Mouse (Mus musculus) heart, postnatal 10 days (tissue): ENCODE data around the gene Pptc7. TPM values are rescaled to one million over a fixed set of nuclear protein-coding genes. Genes with fewer than 3 reads are reported as not detected.

Source experiments
- DNase-seq, 2 experiments: peaks; one replicate each; pipeline ENCODE4 v3.0.0; 2021
- intact Hi-C: fragments of 180-260 bp; cut with DNase I; formaldehyde crosslinking; loops from one replicate; pipeline ENCODE4 v1.15.1; 2025
- total RNA-seq, 2 experiments: library from RNA; stranded (reverse); gene quantifications; 2 replicates each; pipeline ENCODE4 v1.2.3; 2021

The Pptc7 gene
- total RNA-seq, 2 experiments from 2014 or later = 63.4 to 83.1 TPM

DNA sequence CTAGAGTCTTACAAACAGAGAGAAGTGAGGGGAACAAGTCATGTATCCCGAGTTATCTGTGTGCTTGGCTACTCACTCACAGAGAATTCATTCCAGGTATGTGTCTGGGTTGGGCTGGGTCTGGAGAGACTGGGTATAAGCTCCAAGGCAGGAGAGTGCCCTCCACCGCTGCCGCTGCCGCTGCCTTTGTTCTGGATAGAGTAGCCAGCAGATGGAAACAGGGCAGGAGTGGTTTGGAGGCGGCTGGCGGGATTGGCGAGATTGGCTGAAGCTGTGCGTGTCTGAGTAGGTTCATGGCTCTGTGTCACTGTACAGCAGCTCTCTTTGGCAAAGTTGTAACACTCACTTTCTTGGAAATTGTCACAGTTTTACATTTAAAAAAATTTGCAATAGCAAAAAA is 39.4 kb downstream of the Pptc7 start:
- intact Hi-C loops = no loop called here
- no peak for DNase-seq

DNA sequence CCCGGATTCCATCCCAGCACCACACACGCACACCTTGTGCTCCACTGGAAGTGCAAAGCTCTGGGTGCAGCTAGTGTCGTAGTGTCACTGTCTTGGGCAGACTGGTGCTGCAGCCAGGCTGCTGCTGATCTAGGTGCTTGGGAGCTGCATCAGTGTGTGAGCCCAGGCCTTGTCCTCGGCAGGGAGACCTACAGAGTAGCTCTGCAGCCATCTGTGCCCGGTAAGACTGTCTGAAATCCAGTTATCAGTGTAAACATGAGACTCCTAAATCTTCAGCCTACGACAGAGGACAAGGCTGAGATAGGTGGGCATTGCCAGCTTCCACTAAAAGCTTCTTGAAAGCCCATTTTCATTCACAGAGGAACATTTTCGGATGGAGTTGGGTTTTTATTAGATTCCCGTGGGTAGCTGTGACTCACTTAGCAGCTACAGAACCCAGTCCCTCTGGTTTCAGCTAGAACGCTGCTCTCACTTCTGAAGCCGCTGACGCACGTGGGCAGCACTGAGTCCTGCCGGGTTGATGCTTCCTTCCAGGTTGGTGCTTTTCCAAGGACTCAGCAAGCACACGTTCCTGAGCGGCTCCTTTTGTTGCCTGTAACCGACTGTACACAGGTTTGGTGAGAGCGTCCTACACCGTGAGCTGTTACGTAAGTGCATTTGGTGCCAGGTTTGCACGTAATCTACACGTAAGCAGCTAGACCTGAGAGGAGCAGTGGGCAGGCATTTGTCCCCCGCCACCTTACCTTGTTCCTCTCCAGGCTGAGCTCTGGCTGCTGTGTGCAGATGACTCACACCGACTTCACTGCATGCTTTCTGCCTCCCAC is 40.7 kb downstream of the Pptc7 start:
- DNase-seq = no peak
- intact Hi-C loops = no loop called here

DNA sequence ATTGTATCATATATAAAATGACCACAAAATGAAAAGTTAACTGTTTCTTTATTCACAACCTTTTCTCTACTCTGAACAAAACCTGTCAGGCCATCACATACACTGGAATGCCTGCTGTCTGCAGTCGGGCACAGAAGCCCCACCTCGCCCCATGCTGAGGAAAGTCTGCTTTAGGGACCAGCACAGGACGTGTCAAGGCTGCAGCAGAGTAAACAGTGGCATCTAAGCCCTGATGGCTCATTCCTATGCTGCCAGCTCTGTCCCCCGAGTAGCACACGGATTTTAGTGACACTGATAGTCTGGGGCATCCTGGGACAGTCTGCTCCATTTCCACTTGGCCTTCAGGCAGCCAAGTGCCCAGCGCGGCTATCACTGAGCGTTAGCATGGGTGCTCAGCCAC is 41.3 kb downstream of the Pptc7 start:
- intact Hi-C loops = no loop called here
- DNase-seq = no peak

DNA sequence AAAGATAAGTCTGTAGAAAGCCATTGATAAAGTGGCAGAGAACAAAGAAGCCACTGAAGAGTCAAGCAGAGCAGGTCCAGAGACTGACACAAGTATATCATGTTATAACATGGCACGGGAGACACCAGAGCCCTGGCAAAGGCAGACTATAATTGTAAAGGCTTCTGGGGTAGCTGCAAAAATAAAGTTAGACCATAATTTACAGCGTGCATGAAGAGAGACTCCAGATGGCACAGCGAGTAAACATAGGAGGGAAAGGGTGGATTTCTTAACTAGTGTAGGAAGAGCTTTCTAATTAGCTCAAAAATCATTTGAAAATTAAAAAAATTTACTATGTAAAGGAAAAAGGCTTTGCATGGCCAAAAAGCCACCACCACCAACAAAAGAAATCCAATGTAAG is 43.1 kb downstream of the Pptc7 start:
- no peak for DNase-seq
- intact Hi-C loops = no loop called here

DNA sequence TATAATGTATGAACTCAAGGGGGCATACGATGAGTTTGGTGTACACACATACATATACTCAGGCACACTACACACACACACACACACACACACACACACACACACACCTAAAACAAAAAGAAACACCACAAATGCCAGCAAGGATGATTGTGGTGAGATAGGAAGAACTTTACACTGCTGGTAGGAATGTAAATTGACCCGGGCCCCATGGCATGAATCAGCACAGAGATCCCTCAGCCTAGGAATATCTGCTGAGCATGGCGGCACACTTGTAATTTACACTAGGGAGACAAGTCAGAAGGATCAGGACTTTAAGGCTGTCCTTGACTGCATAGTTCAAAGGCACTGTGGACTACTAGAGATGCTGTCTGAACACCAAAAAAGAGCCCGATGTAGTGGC is 46.1 kb downstream of the Pptc7 start:
- intact Hi-C loops = no loop called here
- DNase-seq = no peak

DNA sequence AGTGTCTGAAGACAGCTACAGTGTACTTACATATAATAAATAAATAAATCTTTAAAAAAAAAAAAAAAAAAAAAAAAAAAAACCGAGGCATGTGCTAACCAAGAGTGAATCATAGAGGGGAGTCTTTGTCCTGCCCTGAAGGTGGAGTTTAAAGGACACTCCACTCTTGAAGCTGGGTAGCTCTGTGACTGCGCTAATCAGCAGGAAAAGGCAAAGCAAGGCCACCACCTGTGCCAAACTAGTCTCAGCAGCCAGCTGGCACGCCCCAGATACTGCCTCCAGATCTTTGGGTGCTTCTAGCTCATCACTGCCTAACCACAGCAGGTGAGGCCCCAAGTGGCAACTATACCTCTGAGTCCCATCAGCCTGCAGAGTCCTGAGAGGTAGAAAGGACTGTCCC is 50.5 kb downstream of the Pptc7 start:
- intact Hi-C loops = no loop called here

DNA sequence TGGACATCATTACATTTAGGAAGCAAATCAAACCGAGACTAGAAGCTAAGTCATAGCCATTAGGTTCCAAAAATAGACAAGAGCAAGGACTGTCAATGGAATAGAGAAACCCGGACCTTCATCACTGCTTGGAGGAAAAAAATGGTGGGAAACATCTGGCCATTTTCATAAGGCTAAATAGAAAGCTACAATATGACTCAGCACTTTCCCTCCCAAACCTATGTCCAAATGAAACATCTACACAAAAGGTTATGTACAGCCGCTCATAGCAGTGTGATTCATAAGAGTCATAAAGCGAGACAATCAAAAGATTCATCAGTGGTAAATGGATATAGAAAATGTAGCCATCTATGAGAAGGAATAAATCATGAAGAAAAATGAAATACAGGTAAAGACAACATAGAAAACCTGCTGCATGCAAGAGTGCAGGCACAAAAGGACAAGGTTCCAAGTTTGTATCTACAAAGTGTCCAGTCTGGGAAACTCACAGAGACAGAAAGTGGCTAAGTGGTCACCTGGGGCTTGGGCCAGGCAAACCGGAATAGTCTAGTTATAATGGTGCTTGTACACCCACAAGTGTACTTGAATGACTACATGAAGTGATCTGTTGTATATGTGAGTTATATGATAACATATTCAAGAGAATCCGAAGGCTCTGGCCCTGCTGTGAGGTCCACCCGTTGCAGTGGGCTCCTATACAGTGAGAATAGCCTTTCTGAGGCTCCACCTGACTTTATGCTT is 52.6 kb downstream of the Pptc7 start:
- no peak for DNase-seq
- intact Hi-C loops = no loop called here

More for the DNA sequence above, 50.5 kb downstream of the Pptc7 start:
- no peak for DNase-seq

DNA sequence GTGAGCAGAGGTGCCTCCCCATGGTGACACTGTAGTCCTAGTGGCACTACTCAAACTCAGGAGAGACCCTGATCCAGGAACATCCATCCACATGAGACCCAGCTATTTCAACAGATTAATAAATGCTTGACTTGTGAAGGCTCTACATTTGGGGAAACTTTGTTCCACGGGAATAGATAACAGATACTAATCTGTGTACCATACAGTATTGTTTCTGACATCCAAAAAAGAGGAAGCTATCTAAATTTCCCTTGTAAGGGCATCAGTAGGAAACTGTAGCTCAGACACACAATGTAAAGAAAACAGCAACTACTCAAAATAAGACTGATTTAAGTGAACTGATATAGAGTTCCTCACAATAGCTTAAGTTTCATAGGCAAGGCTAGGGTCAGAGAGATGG is 58.7 kb downstream of the Pptc7 start:
- intact Hi-C loops = loop anchor here (5.0 kb wide), 2 partner anchors 211 to 231 kb away; no protein-coding TSS in a partner anchor
- no peak for DNase-seq

DNA sequence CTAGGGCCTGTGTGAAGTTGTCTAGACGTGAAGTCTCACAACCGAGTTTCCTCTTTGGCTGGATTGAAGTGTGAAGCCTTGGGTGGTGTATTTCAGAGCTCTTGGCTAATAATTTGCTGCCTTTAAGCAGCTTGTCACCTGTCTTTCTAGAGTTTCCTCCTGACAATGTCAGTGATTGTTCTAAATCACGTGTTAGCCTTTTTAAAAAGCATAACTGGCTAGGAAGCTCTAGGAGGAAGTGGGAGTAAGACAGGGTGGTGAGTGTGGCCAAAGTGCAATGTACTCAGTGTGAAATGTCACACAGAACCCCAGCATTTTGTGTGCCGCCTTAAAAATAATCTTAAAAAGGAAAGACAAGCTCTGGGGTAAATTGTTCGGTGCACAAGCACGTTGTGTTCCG is 59.6 kb downstream of the Pptc7 start:
- DNase-seq = no peak
- intact Hi-C loops = loop anchor here (1.0 to 5.0 kb wide), 3 partner anchors 75 to 231 kb away; no protein-coding TSS in a partner anchor

DNA sequence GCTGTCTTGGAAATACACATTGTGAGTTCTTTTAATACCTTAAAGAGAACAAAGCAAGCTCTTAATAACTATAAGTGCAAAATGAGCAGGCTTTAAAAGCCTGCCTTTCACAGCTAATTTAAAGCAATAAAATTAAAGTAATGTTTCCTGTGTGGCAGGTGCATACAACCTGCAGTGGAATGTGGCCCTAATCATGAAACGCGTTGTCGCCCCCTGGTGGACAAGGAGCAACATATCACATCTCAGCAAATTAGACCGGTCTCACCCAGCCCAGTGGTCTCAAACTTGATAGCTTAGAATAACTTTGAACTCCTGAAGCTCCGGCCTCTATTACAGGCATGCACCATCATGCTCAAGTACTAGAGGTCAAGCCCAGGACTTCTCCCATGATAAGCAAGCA is 60.1 kb downstream of the Pptc7 start:
- DNase-seq = peak; percentile 67 to 87
- intact Hi-C loops = loop anchor here (1.0 to 5.0 kb wide), 3 partner anchors 76 to 232 kb away; no protein-coding TSS in a partner anchor

DNA sequence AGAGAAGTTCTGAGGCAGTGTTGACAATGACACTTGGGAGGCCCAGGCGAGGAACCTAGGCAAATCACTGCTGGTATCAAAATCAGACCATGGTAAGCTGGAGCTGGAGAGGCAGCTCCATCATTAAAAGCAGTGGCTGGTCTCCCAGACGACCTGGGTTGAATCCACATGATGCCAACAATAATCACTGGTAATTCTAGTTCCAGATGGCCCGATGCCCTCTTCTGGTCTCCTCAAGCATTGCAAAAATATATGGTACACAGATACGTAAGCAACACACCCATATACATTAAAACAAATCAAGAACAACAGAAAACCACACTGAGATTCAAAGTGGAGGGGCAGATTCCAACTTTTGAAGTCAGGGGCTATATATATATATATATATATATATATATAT is 61.6 kb downstream of the Pptc7 start:
- intact Hi-C loops = no loop called here
- no peak for DNase-seq

DNA sequence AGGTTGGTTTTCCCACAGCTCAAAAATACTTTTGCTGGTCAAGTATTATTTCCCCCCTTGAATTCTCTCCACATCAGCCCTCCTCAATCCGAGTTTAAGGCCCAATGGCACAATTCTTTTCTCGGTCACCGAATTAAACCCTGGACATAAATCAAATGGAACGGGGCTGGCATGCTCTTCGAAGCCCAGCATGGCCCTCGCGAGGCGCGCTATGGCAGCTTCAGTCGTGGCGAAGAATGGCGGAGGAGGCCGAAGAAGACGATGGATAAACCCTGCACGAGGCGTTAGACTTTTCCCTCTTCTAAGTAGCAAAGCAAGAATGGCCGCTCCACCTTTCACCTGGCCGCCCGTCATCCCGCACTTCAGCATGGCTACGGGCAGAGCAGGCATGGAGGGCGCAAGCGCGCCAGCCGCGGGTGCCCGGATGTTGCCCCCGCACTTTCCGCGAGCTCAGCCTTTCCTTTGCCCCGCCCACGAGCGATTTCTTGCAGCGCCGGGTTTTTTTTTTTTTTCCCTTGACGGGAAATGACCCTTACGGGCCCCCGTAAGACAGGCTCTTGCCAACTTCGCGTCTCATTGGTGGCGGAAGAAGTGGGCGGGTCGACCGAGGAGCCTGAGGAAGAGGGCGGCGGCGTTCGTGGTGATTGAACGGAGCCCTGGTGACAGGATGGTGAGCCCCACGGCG is 69.8 kb downstream of the Pptc7 start, which contains the start of the genes Rad9b and Vps29:
Gene Rad9b (minus strand): TSS at position 427 of the 685 bp plus-strand sequence.
Gene Vps29 (plus strand): TSS at position 563 of the 685 bp plus-strand sequence.
- DNase-seq = peak; percentile 99 to 100
- intact Hi-C loops = loop anchor here (2.0 kb wide), 1 partner anchor 17 kb away; the partner anchor contains the start of gene Gpn3

DNA sequence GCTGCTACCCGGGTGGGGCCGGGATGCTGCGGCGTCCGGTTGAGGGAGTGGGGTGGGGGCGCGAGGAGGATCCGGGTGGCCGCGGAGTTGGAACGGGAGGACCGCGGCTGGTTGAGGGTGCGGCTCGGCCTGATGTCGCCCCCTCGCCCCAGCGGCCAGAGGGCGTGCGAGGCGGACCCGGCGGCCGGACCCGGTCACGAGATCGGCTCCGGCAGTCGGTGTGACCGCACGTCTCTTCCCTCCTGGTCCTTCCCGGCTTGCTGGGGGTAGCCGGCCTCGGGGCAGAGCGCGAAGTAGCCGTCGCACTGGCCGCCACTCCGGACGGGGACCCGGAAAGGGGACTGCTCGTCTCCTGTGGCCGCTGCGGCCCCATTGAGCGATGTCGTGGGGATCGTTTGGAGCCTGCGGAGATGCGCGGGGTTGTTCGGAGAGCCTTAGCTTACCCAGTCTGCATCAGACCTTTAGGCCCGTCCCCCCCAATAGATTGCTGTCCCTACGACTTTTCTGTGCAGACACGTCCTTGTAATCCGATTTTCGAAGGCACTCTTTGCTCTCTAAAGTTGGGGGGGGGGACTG is 70.4 kb downstream of the Pptc7 start:
- intact Hi-C loops = loop anchor here (2.0 kb wide), 1 partner anchor 16 kb away; the partner anchor contains the start of gene Gpn3
- no peak for DNase-seq

DNA sequence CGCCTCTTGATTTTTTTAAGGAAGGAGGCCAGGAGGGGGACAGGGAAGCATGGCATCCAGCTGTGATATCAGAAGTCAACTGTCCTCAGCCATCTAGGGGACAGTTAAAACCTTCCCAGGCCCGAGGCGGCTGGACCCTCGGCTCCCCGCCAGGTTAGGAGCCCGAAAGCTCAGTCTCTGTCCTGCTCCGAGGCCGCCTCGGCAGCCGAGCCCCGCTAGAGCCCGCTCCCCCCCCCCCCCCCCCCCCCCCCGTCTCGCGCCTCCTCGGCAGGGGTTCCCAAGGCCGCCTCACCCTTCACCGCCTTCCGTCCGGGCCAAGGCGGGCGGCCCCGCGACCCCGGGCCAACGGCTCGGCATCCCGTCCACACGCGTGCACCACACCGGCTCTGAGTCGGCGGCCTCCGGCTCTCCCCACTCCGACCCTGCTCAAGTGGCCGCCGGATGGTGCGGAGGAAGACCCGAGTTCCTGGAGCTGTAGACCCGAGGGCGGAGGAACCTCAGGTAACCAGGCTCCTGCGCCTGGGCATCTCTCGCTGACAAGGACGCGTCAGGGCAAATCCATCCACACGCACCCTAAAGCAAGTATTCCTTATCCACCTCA is 87.5 kb downstream of the Pptc7 start, which contains the start of gene Gpn3:
Gene Gpn3 (plus strand): TSS at position 286 of the 601 bp plus-strand sequence.
- peak in 1 of 2 experiments; percentile 58 for DNase-seq
- intact Hi-C loops = loop anchor here (2.0 kb wide), 1 partner anchor 17 kb away; the partner anchor contains the start of genes Rad9b and Vps29

DNA sequence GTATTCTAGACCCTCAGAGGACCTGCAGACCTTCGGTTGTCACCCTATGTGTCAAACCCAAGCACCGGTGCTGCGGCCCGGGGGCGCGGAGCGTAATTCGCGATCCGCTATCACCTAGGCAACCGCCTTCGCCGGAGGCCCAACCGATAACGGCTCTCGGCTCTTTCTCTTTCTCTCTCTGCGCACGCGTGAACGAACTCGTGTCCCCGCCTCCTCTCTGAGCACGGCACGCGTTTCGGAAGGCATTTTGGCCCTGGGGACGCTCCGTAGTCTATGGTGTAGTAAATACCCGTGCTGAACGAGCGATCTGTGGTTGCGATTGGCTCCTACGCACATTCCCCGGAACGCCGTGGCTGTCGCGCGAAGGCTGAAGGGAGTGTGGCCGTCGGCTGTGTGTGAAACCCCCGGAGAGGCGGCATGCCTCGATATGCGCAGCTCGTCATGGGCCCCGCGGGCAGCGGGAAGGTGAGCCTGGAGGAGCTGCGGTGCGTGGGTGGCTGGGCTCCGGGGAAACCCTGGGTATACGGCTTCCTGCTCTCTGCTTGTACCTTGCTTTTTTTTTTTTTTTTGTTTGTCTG is 88.1 kb downstream of the Pptc7 start, which contains the start of gene Fam216a:
Gene Fam216a (minus strand): TSS at position 173 of the 578 bp plus-strand sequence.
- intact Hi-C loops = no loop called here
- DNase-seq = peak; percentile 99 to 100

DNA sequence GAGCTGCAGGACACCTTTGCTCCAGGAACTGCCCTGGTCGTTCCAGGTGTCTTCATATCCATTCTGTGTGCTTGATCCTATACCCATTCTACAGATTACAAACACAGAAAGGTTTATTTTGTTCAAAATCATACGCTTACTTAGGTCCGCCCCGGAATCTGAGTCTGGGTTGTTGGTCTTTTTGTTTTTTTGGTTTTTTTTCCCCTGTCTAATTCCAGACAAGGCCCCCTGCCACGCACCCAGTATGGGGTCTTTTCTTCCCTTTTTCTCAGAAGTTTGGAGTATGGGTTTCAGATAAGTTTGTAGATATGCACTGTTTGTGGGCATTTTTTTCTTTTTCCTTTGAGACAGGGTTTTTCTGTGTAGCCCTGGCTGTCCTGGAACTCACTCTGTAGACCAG is 88.7 kb downstream of the Pptc7 start:
- no peak for DNase-seq
- intact Hi-C loops = no loop called here
